Mouse (Mus musculus): ENCODE data around the gene Krt80.
A peak's percentile ranks its signal among the peaks of the same experiment; 100 is the strongest.

Krt80 gene

DNA sequence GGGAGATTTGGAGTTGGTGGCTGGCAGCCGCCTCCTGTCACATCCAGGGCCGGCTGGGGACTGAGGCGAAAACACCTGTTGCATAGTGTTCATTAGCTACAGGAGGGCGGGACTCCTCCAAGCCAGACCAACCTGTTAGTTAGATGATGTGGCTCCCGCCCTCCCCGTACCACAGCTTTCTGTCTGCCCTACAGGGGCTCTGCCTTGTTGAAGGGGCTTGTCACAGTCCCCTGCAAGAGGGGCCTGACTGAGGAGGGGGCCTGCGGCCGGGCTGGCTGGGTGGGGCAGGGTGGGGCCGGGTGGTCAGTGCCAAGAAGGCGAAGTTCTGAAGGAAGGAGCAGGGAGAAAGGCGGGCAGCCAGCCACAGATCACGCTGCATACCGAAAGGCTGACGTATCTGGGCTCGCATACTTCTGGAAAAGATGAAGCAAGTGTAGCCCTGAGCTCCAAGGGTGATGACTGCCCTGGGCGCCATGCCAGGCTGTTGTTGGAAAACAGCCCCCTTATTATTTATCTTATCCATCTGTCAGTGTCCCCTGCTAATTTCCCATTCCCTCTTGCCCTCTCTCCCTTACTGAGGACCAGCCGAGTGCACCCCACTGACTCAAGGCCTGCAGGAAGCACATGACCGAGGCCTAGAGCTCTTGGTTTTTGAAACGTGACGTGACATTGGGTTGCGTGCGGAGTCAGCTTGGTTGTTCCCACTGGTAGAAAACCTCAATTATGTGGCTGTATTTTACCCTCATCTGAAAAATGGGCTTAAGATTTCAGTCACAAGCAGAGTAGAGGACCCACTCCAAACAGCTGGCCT lies at the start of gene Krt80:
Gene Krt80 (minus strand): TSS at position 62 of the 811 bp plus-strand sequence.
- no peak for DNase-seq (ENCODE audit: low read depth, low spot score)

DNA sequence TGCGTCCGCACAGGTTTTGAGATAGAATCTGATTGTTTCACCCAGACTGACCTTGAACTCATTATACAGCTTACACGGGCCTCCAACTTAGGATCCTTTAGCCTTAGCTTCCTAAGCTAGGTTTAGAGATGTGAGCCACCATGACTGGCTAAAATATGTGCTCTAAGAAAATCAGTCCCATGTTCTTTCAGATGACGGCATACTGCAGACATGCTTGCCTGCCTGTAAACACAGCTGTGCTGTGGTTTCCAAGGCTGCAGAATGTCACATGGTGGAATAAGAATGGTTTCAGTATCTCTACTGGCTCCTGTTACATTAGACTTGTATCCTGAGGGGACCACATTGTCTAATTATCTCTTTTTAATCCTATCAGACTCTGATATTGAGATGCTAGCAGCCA lies 49.0 kb upstream of the Krt80 start:
- no peak for DNase-seq (ENCODE audit: low read depth, low spot score)

DNA sequence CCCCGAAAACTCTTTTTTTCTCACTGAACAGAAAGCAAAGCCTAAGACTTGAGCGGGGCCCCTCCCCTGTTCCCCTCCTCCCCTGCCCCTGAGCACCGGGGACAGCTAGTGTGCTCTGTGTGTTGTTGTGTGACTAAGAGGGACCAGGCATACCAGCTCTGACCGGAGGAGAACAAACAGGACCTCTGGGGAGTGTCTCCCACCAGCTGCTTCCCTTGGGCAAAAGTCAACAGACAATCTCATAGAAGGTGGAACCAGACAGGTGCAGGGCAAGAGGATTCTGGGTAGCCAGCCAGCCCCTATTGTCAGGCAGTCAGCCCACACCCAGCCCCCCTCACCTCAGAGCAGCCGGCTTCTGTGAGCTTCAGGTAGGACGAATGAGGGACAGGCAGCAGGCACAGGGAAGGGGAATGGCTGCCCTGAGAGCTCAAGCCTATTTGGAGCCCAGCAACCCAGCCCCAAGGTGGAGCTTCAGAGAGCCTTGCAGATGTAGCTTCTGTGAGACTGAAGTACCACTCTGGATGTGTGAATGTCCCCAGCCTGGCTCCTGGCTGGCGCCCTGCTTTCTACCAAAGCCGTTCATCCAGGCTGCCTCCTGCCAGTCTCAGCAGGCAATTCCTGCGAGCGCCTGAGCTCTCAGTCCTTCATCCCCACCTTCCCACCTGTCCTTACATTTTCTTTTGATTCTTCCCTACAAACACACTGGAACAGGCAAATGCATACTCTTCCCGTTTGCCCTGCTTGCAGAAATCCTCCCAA lies 45.0 kb upstream of the Krt80 start:
- no peak for DNase-seq (ENCODE audit: low read depth, low spot score)

DNA sequence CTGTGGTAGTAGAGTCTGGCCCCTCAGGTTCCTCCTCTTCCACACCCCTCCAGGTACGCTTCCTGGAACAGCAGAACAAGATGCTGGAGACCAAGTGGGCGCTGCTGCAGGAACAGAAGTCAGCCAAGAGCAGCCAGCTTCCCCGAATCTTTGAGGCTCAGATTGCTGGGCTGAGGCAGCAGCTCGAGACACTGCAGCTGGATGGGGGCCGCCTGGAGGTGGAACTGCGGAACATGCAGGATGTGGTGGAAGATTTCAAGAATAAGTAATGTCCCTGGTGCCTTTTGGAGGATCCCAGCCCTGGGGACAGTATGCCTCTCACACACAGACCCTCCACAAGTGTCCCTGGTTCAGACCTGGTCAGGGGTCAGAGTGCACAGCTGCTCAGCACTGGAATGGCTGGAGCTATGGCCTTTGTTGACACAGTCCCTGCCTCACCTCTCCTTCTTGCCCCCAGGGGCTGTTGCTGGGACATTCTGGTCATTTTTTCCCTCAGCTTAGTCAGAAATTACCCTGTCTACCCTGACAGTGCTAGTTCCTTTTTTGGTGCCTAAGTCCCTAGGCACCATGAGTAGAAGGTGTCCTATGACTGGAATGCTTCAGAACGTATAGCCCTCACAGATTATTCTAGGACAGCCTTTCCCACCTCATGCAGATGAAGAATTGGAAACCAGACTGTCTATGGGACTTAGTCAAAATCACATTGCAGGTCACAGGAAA lies 44.1 kb upstream of the Krt80 start:
- no peak for DNase-seq (ENCODE audit: low read depth, low spot score)

DNA sequence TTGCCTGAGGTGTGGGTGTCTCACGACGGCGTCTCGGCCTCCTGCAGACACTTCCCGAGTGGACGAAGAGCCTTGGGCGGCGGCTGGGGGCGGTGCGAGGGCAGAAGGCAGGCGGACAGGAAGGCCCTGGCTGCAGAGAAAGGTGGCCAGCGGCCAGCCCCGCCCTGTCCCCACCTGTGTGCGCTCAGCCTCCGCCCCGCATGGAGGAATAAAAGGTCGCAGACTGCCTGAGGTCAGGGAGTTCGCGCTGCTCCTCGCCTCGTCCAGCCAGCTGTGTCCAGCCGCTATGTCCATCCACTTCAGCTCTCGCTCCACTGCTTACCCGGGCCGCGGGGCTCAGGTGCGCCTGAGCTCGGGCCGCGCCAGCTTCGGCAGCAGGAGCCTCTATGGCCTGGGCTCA lies 42.2 kb upstream of the Krt80 start:
- no peak for DNase-seq (ENCODE audit: low read depth, low spot score)

DNA sequence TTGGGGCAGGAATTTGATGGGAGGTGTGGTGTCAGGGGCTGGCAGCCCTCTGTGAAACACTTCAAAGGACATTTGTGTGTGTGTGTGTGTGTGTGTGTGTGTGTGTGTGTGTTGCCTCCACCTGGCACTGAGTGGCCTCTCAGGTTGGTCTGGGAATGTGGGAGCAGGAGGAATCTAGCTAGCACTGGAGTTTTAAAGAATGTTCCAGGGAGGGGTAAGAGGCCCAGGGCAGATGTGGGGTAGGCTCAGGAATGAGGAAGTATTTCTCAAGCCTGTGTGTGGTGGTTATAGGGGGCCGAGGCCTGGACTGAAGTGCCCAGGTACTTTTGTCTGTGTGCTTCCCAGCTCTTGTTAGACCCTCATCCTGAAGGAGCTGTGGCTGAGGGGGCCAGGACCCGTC lies 40.8 kb upstream of the Krt80 start, which contains the start of gene Krt7:
Gene Krt7 (plus strand): TSS at position 269 of the 400 bp plus-strand sequence.
- DNase-seq (ENCODE audit: low read depth, low spot score), result no peak

DNA sequence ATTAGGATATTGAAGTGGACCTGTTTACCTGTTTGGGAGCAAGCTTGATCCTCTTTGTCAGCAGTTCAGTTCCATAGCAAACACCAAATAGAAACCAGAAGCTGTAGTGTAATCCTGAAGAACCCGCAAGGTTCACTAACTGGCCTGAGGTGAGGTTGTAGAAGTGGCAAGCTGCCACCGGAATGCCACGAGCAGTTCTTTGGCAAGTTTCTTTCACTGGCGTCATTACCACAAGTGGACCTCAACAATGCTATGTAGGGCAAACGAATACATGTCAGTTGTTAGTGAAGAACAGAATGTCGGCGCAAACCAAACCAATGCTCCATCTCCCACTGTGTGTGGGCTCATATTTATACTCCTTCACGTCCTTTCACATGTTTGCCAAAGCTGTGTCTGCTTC lies 28.3 kb upstream of the Krt80 start:
- DNase-seq (ENCODE audit: low read depth, low spot score), result no peak

DNA sequence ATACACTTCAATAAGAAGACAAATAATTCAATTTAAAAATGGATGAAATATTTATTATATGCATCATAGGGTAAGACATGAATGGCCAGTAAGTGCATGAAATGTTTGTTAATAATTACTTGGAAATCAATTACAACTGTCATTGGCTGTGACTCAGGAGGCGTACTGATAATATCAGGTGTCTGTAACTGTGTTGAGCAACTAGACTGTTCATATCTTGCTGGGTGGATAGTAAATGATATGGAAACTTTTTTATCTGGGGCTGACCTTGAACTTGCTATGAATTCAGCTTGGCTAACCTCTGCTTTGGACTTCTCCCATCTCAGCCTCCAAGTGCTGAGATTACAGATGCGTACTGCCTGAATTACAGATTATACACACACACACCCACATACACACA lies 27.7 kb upstream of the Krt80 start:
- no peak for DNase-seq (ENCODE audit: low read depth, low spot score)

DNA sequence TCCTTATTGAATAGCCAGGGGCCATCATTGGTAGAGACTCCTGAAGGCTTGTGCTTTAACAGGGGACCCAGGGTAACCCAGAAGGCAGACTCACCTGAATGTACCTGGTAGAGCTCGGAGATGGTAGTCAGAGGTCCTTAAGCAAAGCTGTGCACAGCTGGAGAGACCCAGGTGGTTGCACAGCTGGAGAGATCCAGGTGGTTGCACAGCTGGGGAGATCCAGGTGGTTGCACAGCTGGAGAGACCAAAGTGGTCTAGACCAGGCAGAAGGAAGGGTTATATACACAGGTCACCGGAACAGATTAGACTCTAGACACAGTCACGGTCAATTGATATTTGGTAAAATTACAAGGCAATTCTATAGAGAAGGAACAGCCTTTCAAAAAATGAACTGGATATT lies 27.0 kb upstream of the Krt80 start:
- no peak for DNase-seq (ENCODE audit: low read depth, low spot score)

DNA sequence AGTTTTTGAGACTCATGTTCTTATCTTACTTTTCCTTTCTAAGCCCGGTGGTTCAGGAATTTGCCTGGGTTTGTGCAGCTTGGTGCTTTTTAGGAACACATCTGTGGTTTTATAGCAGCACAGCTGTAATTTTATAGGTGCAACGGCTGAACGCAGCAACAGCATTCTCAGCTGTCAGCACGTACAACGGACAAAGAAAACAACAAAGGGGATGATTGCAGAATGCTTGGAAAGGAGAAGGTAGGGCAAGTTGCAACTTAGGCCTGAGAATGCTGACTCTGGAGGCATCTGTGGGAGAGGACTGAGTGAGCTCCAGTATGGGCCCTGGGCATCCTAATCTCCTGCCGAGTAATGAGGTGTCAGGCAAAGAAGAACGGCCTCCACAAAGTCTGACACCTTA lies 26.5 kb upstream of the Krt80 start:
- no peak for DNase-seq (ENCODE audit: low read depth, low spot score)

DNA sequence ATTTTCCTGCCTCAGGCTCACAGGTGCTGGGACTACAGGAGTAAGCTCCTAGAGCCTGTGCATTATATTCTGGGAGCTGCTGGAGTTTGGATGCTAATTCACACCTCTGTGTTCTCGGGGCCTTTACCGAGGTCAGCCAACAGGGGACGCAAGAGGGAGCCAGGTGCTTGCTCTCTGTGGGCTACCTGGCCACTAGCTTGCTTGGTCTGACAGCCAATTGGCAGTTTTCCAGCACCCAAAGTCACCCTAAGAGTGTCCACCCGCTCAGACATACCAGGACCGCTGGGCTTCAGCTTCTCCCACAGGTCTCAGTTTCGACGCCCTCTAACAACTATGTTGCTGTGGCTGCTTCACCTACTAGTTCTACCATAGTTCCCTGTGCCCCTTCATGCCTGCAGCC lies 24.9 kb upstream of the Krt80 start:
- DNase-seq (ENCODE audit: low read depth, low spot score), result no peak

DNA sequence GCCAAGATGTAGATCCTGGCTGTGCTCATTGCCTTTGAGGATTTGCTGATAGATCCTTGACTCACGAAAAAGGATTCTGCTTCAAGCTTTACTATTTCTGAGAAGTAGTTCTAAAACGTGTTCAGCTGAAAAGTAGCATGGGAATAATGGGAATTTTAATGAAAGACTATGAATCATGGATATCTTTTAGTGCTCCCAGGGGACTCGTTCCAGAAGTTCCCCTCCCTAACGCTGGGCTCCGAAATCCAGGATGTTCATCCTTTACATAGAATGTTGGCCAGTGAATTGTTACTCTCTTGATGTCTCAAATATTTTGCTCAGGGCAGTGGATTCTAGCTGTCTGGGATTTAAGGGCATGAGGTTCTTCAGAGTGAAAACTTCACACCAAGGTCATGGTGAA lies 22.3 kb upstream of the Krt80 start:
- DNase-seq (ENCODE audit: low read depth, low spot score), result no peak

DNA sequence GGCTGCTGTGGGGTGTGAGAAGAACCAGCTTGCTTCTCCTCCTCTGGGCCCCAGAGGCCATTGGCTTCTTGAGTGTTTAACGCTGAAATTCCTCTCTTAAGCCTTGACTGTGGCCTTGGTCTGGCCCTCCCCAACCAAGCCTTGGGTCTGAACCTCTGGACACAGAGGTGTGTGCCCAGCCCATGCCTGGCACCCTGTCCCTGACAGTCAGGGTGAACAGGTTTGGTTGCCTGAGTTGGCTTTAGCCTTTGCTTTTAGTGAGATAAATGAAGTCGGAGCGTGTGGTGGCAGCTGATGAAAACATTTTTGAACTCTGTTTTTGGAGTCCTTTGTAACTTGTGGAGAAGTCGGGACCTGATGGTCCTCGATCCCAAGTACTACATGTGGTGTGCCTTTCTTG lies 20.2 kb upstream of the Krt80 start:
- no peak for DNase-seq (ENCODE audit: low read depth, low spot score)

DNA sequence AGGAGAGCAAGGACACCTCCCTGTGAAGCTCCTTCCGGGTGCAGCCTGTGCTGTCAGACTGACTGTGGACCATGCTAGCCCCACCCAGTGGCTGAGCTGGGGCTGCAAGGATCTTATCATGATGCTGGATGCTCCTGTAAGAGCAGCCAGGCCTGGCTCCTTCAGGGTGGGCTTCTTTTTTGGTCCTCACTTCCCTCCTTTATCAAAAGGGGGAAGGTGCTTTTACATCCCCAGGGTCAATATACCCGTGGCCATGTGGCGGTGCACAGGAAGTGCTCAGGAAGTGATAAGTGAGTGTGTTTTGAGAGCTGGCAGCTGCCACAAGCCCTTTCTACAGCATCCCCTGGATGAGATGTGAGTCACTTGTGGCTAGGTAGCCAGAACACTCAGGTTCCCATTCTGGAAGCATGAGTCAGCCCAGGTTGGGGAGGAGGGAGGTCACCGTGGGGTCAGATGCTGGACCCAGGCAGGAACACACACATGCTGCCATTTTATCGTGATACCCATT lies 18.1 kb upstream of the Krt80 start:
- DNase-seq (ENCODE audit: low read depth, low spot score), result peak; percentile 58

DNA sequence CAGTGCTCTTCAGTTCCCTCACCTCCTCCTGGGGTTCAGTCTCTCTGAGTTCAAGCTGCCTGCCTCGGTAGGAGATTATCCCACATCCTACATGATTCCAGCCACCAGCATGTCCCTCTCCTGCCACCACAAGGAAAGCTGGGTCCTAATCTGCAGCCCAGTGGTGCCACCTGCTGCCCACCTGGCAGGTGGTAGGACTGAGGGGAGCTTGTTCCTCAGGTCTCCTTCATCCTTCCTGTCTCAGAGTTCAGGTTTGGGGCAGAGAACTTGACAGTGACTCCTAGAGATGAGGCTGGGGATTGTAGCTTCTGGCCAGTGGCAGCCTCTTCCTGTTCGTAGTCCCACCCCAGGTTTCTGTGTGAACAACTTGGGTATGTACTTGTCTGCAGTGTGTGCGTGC lies 17.2 kb upstream of the Krt80 start:
- peak; percentile 29 for DNase-seq (ENCODE audit: low read depth, low spot score)

DNA sequence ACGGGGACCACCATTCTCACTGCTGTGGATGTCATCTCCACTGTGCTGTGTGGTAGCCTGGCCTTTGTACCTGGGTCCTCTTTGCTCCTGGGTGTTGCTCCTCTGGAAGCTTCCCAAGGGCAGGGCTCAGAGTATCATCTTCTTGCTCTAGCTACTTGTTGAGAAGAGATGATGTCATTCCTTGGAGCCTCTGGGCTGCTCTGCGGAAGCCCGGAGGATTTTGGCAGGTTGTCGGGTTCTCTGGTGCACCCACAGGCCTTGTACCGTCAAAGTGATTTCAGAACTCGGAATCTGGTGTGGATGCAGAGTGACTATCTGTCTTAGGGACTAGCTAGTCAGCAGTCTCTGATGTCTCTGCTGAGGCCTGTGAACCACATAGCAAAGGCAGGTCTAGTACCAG lies 15.1 kb upstream of the Krt80 start:
- DNase-seq (ENCODE audit: low read depth, low spot score), result no peak

DNA sequence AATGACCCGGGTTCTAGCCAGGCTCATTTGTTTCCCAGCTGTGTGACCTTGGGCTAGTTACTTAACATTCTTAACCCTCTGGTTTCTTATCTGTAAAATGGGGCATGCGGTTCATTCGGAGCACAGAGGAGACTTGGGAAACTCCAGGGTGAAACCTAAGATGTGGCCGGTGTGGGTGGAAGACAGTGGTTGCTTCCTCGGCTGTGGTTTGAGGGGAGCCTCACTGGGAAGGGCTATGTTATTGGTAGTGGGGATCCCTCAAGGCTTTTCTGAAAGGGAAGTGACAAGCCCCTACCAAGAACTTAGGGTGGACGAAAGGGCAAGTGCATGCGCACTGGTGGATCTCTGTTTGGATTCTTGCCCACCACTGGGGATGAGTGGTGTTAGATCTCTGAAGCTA lies 14.6 kb upstream of the Krt80 start:
- no peak for DNase-seq (ENCODE audit: low read depth, low spot score)

DNA sequence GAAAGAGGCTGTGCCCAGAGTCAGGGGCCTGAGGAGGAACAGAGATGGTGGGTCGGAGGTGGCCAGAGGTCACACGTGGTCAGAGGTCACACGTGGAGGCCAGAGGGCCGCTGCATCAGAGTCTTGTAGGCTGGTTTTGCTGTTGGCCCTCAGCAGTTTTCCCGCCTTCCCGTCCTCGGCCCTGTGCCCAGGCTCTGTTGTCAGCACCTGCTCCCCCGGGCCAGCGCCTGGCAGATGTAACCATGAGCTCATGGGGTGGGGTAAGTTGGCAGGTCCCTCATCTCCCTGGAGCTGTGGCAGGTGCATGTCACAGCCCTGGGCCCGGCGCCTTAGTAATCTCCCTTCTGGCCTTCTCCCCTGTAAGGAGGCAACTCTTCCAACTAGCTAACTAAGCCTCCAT lies 12.8 kb upstream of the Krt80 start:
- DNase-seq (ENCODE audit: low read depth, low spot score), result no peak

DNA sequence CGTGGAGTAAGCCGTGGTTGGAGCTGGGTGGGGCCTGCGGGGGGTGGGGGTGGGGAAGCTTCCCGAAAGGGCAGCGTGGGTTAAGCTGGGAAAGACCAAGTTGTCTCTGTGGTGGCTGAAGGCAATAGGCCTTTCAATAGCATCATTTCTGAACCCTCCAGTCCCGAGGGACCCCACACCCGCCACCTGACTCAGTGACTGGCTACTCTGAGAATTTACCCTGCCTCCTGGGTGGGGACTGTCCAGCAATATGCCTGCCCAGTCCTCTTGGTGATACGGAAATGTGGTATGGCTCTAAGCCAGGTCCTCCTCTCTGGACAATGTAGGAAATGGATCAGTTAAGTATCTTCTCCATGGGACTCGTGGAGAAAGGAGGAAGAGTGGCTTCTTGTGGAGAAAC lies 11.8 kb upstream of the Krt80 start:
- DNase-seq (ENCODE audit: low read depth, low spot score), result no peak

DNA sequence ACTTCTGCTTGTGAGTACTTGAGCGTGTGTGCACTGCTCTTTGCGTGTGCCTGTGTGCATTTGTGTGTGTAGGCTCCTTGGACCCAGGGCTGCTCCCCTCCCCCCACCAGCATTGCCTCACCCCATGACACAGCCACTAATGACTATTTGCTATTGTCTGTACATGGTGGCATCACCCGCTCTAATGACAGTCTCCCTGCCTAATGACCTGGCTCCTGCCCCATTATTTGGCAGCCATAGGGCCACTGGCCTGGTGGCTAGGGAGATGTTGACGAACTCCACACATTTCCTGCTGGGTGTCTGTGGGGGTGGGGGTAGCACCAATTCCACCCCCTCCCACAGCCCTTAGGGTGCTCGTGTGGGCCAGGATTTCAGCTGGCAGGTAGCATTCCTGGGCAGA lies 8.7 kb upstream of the Krt80 start:
- no peak for DNase-seq (ENCODE audit: low read depth, low spot score)

DNA sequence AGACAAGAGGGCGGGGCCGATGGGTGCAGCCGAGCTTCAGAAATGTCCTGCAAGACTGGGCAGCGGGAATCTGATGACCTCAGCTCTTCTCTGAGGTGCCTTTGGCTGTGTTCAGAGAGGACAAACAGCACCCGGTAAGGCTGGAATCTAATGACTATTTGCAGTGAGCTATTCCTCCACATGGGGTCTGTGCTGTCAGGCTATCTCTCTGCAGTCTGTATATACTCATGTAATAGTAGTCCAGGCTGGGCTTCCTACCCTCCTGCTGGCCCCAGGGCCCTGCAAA lies 6.8 kb upstream of the Krt80 start:
- no peak for DNase-seq (ENCODE audit: low read depth, low spot score)

DNA sequence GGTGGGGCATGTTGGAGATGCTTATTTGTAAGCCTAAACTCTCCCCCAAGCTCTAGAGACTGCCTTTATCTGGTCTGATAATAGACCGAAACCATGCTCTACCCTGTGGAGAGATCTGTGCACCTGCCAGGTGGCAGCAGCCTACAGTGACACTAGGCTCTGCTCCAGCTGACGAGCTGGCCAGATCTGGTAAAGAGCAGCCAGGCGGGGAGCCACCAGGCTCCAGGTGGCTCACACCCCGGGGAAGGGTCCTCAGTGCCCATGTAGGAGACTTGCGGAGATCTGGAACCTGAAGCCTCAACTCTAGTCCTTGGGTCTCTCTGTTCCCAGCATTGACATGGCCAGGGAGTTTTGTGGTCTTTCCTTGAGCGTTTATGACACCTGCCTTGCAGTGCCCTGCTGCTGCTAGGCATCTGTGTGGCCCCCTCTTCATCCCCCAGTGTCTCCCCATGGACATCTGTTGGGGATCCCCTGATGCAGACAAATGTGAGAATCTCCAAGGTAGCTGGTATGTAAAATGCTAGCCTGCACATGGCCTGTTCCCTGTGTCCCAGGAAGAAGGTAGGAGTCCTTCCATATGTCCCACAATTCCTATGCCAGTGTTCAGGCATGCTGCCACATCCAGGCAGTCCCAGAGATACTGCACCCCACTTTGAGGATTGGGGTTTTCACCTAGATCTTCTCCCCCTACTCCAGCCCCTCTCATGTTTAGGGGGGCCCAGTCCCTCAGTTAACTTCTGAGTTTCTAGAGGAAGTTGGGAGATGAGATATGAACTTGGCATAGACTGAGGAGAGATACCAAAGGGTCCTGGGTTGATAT lies 6.2 kb upstream of the Krt80 start:
- no peak for DNase-seq (ENCODE audit: low read depth, low spot score)

Measured in CD4-positive, CD25-positive, alpha-beta regulatory T cell, adult 2 months (primary cell).